In genomic region chr3:96373600-96374342, GRCm38 (mm10) we compare ENCODE assay signal across 8 mouse cellular contexts.
DNase-seq lines count a peak whose midpoint lies in the region; ATAC-seq and TF ChIP-seq lines count a peak whose summit lies in the region.
"Not testable (repeated sequence)": the region's sequence is repeated elsewhere in the genome, so short reads cannot be mapped to it uniquely, and the experiment has no call there.

No protein-coding gene starts in this region.

- H3K4me3 ChIP-seq in forebrain, embryonic 11.5 days (ENCODE audit: low read depth, low read length); heart, embryonic 12.5 days; intestine, embryonic 14.5 days (ENCODE audit: low read depth, low read length); limb, embryonic 11.5 days (ENCODE audit: low read depth, low read length); liver, embryonic 15.5 days (replicated peaks); neural tube, embryonic 11.5 days (ENCODE audit: low read depth, low read length); stomach, postnatal 0 days (ENCODE audit: low read depth, low read length): not testable (repeated sequence)

- peak; percentile 91 for ATAC-seq in forebrain, embryonic 11.5 days (replicated peaks; ENCODE audit: low FRiP score)
- ATAC-seq in heart, embryonic 12.5 days (ENCODE audit: insufficient number of reproducible peaks, low FRiP score) = peak; percentile 63
- peak; percentile 88 for ATAC-seq in intestine, embryonic 14.5 days (replicated peaks; ENCODE audit: low FRiP score, low TSS enrichment, low read depth)
- ATAC-seq in limb, embryonic 11.5 days (ENCODE audit: insufficient number of reproducible peaks, low FRiP score, low TSS enrichment, low read depth) = peak; percentile 94
- ATAC-seq in liver, embryonic 15.5 days (ENCODE audit: insufficient read depth) = peak; percentile 83
- 0 out of 2 replicates have a peak, but pooled peaks have one; percentile 40 for ATAC-seq in megakaryocyte-erythroid progenitor cell, adult 5-6 weeks (replicated peaks; ENCODE audit: low FRiP score, low TSS enrichment, poor library complexity, severe bottlenecking)
- peak; percentile 85 for ATAC-seq in neural tube, embryonic 11.5 days (ENCODE audit: insufficient read depth, low FRiP score, low TSS enrichment)
- ATAC-seq in stomach, postnatal 0 days (ENCODE audit: low FRiP score, low TSS enrichment) = peak; percentile 79

- H3K4me2 ChIP-seq in forebrain, embryonic 11.5 days (ENCODE audit: low read depth, low read length, severe bottlenecking); heart, embryonic 12.5 days; intestine, embryonic 14.5 days (ENCODE audit: low read length); limb, embryonic 11.5 days (ENCODE audit: low read depth, severe bottlenecking); liver, embryonic 15.5 days; neural tube, embryonic 11.5 days (ENCODE audit: low read depth); stomach, postnatal 0 days (replicated peaks; ENCODE audit: low read depth): not testable (repeated sequence)

- not testable (repeated sequence) for H3K36me3 ChIP-seq in forebrain, embryonic 11.5 days (ENCODE audit: control insufficient read depth, insufficient read depth, low read length); heart, embryonic 12.5 days; intestine, embryonic 14.5 days (ENCODE audit: control insufficient read depth, insufficient read depth, low read length); limb, embryonic 11.5 days (ENCODE audit: control insufficient read depth, insufficient read depth, low read length); liver, embryonic 15.5 days (replicated peaks); neural tube, embryonic 11.5 days (ENCODE audit: control insufficient read depth, insufficient read depth, low read length); stomach, postnatal 0 days (ENCODE audit: control insufficient read depth, insufficient read depth, low read length)

- TF ChIP-seq CTCF in stomach, postnatal 0 days (IDR thresholded peaks at IDR 0.05; ENCODE audit: low read depth) = not testable (repeated sequence)

- not testable (repeated sequence) for H3K4me1 ChIP-seq in forebrain, embryonic 11.5 days (replicated peaks; ENCODE audit: control insufficient read depth, insufficient read depth, low read length); heart, embryonic 12.5 days (replicated peaks); intestine, embryonic 14.5 days (replicated peaks; ENCODE audit: control insufficient read depth, insufficient read depth, low read length); limb, embryonic 11.5 days (ENCODE audit: control insufficient read depth, insufficient read depth, low read length); liver, embryonic 15.5 days (replicated peaks); neural tube, embryonic 11.5 days (ENCODE audit: control insufficient read depth, insufficient read depth, low read length); stomach, postnatal 0 days (replicated peaks; ENCODE audit: control insufficient read depth, insufficient read depth)

- TF ChIP-seq EP300 in stomach, postnatal 0 days (optimal IDR thresholded peaks at IDR 0.05) = not testable (repeated sequence)

- not testable (repeated sequence) for H3K27me3 ChIP-seq in forebrain, embryonic 11.5 days (ENCODE audit: control insufficient read depth, insufficient read depth, low read length); heart, embryonic 12.5 days (replicated peaks); intestine, embryonic 14.5 days (replicated peaks; ENCODE audit: control insufficient read depth, insufficient read depth, low read length); limb, embryonic 11.5 days (ENCODE audit: control insufficient read depth, insufficient read depth, low read length); liver, embryonic 15.5 days; neural tube, embryonic 11.5 days (ENCODE audit: control insufficient read depth, insufficient read depth, low read length); stomach, postnatal 0 days (ENCODE audit: control insufficient read depth, insufficient read depth, low read length)

- H3K9me3 ChIP-seq in forebrain, embryonic 11.5 days (ENCODE audit: control insufficient read depth, low read length); heart, embryonic 12.5 days (replicated peaks); intestine, embryonic 14.5 days (ENCODE audit: control insufficient read depth, low read length); limb, embryonic 11.5 days (ENCODE audit: control insufficient read depth, low read length); liver, embryonic 15.5 days (replicated peaks); neural tube, embryonic 11.5 days (ENCODE audit: control insufficient read depth, low read length); stomach, postnatal 0 days (ENCODE audit: control insufficient read depth, low read length): not testable (repeated sequence)

- H3K9ac ChIP-seq in forebrain, embryonic 11.5 days (ENCODE audit: low read length); heart, embryonic 12.5 days; intestine, embryonic 14.5 days (ENCODE audit: low read length); limb, embryonic 11.5 days (ENCODE audit: low read length); liver, embryonic 15.5 days; neural tube, embryonic 11.5 days (ENCODE audit: low read length); stomach, postnatal 0 days (ENCODE audit: low read length): not testable (repeated sequence)

- H3K27ac ChIP-seq in forebrain, embryonic 11.5 days (ENCODE audit: low read depth, low read length); heart, embryonic 12.5 days (ENCODE audit: poor library complexity, severe bottlenecking); intestine, embryonic 14.5 days (ENCODE audit: low read depth); limb, embryonic 11.5 days (replicated peaks; ENCODE audit: low read depth, low read length); liver, embryonic 15.5 days (replicated peaks); neural tube, embryonic 11.5 days (ENCODE audit: low read depth, low read length); stomach, postnatal 0 days (replicated peaks): not testable (repeated sequence)

- WGBS in forebrain, embryonic 11.5 days = 0% methylated on average over 2 of the region's 43 CpGs
- 40% methylated on average over 2 of the region's 43 CpGs for WGBS in heart, embryonic 12.5 days
- WGBS in intestine, embryonic 14.5 days = 0% methylated on average over 2 of the region's 43 CpGs
- WGBS in limb, embryonic 11.5 days = 0% methylated on average over 2 of the region's 43 CpGs
- 5% methylated on average over 2 of the region's 43 CpGs for WGBS in liver, embryonic 15.5 days (ENCODE audit: insufficient replicate concordance)
- WGBS in neural tube, embryonic 11.5 days = 27% methylated on average over 2 of the region's 43 CpGs
- whole genome bisulfite sequencing in stomach, postnatal 0 days = 50% methylated on average over 1 of the region's 43 CpGs

- DNase-seq in forebrain, embryonic 11.5 days (ENCODE audit: low spot score); intestine, embryonic 14.5 days (ENCODE audit: low spot score); limb, embryonic 11.5 days (ENCODE audit: low spot score); neural tube, embryonic 11.5 days (ENCODE audit: low spot score); stomach, postnatal 0 days (ENCODE audit: low spot score): not testable (repeated sequence)

Comparison
In these comparisons a context has a peak if more than half of its experiments do, and no peak if none do; other contexts are left out.
1. ATAC-seq: peak in every context shown above with its lines; median percentile 94 in limb, embryonic 11.5 days; 91 in forebrain, embryonic 11.5 days; 88 in intestine, embryonic 14.5 days; 85 in neural tube, embryonic 11.5 days; 83 in liver, embryonic 15.5 days; 79 in stomach, postnatal 0 days; 63 in heart, embryonic 12.5 days; 40 in megakaryocyte-erythroid progenitor cell, adult 5-6 weeks.